Mouse (Mus musculus) embryonic fibroblast, embryonic 13.5 days (primary cell): ENCODE measurements around the gene Ces3a.

ENCODE experiments used
- CTCF ChIP-seq: IDR thresholded peaks from 2 replicates; pipeline ENCODE4 v1.5.1; 2011; ENCODE audit warnings: mild to moderate bottlenecking, control low read depth, low read length, moderate library complexity, borderline replicate concordance; ENCODE audit not compliant: insufficient read depth
- POLR2A ChIP-seq: IDR thresholded peaks from 2 replicates; pipeline ENCODE4 v1.6.1; 2011; ENCODE audit warnings: low read depth, mild to moderate bottlenecking, control low read depth, low read length, moderate library complexity

DNA sequence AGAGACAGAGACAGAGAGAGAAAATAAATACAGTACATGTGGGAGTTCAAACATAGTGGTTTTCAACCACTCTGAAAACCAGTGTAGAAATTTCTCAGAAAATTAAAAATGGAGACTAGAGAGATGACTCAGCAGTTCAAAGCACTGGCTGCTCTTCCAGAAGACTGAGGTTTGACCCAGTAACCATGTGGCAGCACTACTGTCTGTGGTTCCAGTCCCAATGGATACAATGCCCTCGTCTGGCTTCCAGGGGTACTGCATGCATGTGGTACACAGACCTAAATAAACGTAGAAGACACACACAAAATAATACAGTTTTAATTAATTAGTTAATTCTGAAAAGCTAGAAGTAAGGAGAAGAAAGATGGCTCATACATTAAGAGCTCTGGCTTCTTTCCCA lies 23.4 kb upstream of the Ces3a start:
- TF ChIP-seq POLR2A (no peak), CTCF (no peak)
